7 mouse cellular contexts compared by ENCODE assay signal in the genomic region with DNA sequence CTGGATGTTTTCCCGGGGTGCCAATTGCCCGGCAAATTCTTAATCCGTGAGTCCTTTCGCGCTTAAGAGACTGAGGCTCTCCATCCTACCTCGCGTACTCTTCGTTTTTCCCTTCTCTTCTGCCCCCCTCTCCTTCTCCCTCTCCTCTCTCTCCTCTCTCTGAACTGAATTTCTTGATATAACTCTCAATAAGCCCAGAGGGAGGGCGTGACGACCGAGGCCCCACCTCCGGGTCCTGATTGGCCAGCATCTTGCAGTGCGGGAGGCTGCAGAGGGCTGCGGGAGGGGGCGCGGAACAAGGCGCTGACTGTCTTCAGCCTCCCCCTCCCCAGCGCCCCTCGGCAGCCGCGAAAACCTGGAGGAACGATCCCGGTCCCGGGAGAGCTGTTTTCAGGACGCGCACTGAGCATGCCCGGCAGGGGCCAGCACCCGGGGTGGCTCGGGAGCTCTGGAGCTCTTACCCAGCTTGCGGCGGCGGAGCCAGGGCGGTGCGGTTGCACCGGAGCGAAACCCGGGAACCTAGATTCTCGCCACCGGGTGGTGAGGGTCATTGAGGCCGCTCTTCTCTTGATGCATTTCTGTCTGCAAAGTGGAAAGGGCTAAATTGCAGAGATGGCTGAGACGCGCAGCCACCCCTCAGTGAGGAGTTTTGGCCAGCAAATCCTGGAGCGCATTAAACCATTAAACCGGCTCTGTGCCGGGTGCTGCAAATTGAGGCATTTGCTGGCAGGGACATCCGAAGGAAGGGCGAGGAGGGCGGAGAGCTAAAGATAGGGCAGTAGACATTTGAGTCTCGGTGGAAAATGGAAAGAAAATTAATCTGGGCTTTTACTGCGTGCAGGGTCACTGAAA. TPM values are rescaled to one million over a fixed set of nuclear protein-coding genes. Genes with fewer than 3 reads are reported as not detected.
DNase-seq lines count a peak whose midpoint lies in the region; ATAC-seq and TF ChIP-seq lines count a peak whose summit lies in the region.

A gene (minus strand): TSS at position 161 of the 852 bp plus-strand sequence.

- TF ChIP-seq EP300 in heart, adult 2 months (IDR thresholded peaks at IDR 0.05; ENCODE audit: insufficient read depth, low read depth, low read length), result no peak

- ATAC-seq in embryonic facial prominence, embryonic 12.5 days (ENCODE audit: insufficient number of reproducible peaks, insufficient read depth, low FRiP score, low TSS enrichment), result peak; percentile 98
- peak; percentile 98 for ATAC-seq in midbrain, embryonic 14.5 days (ENCODE audit: low FRiP score, low TSS enrichment)
- peak; percentile 99 for ATAC-seq in stomach, embryonic 16.5 days (ENCODE audit: insufficient read depth, low FRiP score)

- no peaks in the 10 kb centered on the region for H3K9me3 ChIP-seq in embryonic facial prominence, embryonic 12.5 days
- no peaks in the 10 kb centered on the region for H3K9me3 ChIP-seq in limb, embryonic 10.5 days (replicated peaks)
- H3K9me3 ChIP-seq in midbrain, embryonic 14.5 days (ENCODE audit: control insufficient read depth, low read length), result no peaks in the 10 kb centered on the region
- no peaks in the 10 kb centered on the region for H3K9me3 ChIP-seq in stomach, embryonic 16.5 days (replicated peaks; ENCODE audit: control insufficient read depth, low read length)

- TF ChIP-seq POLR2A in bone marrow, adult 2 months (IDR thresholded peaks at IDR 0.05; ENCODE audit: borderline replicate concordance, control insufficient read depth, low read depth, low read length), result no peak
- TF ChIP-seq POLR2A in heart, adult 2 months (IDR thresholded peaks at IDR 0.05; ENCODE audit: insufficient read depth, low read depth, low read length), result peak; percentile 41; the same call in 1 of the 2 replicates
- TF ChIP-seq POLR2A in kidney, adult 2 months (IDR thresholded peaks at IDR 0.05; ENCODE audit: low read depth, low read length), result no peak

- 2% methylated on average over 50 of the region's 50 CpGs for WGBS in bone marrow, adult 2 months
- under 1% methylated on average over 50 of the region's 50 CpGs for WGBS in embryonic facial prominence, embryonic 12.5 days
- WGBS in heart, adult 2 months, result under 1% methylated on average over 50 of the region's 50 CpGs
- WGBS in kidney, adult 2 months, result 1% methylated on average over 50 of the region's 50 CpGs
- under 1% methylated on average over 50 of the region's 50 CpGs for WGBS in limb, embryonic 10.5 days
- under 1% methylated on average over 50 of the region's 50 CpGs for whole genome bisulfite sequencing in midbrain, embryonic 14.5 days
- WGBS in stomach, embryonic 16.5 days, result under 1% methylated on average over 50 of the region's 50 CpGs

- H3K36me3 ChIP-seq in embryonic facial prominence, embryonic 12.5 days, result no peaks in the 10 kb centered on the region
- no peaks in the 10 kb centered on the region for H3K36me3 ChIP-seq in heart, adult 2 months (ENCODE audit: control insufficient read depth, insufficient read depth, low read length)
- no peaks in the 10 kb centered on the region for H3K36me3 ChIP-seq in kidney, adult 2 months (ENCODE audit: control insufficient read depth, insufficient read depth, low read length)
- no peaks in the 10 kb centered on the region for H3K36me3 ChIP-seq in limb, embryonic 10.5 days
- no peaks in the 10 kb centered on the region for H3K36me3 ChIP-seq in midbrain, embryonic 14.5 days (ENCODE audit: control insufficient read depth, insufficient read depth, low read length)
- H3K36me3 ChIP-seq in stomach, embryonic 16.5 days (ENCODE audit: control insufficient read depth, insufficient read depth, low read length), result no peaks in the 10 kb centered on the region

- DNase-seq in heart, adult 2 months, result peak; percentile 82 to 84
- DNase-seq in kidney, adult 2 months, result peak; percentile 50
- peak; percentile 93 for DNase-seq in limb, embryonic 10.5 days (ENCODE audit: low spot score)
- DNase-seq in midbrain, embryonic 14.5 days, result peak; percentile 96

- H3K79me2 ChIP-seq in heart, adult 2 months (replicated peaks; ENCODE audit: control insufficient read depth, insufficient read depth, low read length), result no peaks in the 10 kb centered on the region

- TF ChIP-seq CTCF in bone marrow, adult 2 months (IDR thresholded peaks at IDR 0.05; ENCODE audit: control insufficient read depth, insufficient read depth, low read length), result no peak
- TF ChIP-seq CTCF in heart, adult 2 months (IDR thresholded peaks at IDR 0.05), result no peak
- TF ChIP-seq CTCF in kidney, adult 2 months (conservative IDR thresholded peaks at IDR 0.05; ENCODE audit: insufficient read depth, insufficient read length, low read depth, low read length), result no peak

- H3K4me2 ChIP-seq in embryonic facial prominence, embryonic 12.5 days (replicated peaks), result peak within 1 kb of the TSS; percentile 79
- peak within 1 kb of the TSS; percentile 86 for H3K4me2 ChIP-seq in midbrain, embryonic 14.5 days (ENCODE audit: low read length)
- H3K4me2 ChIP-seq in stomach, embryonic 16.5 days (ENCODE audit: low read depth, low read length), result peak within 1 kb of the TSS; percentile 92

- H3K9ac ChIP-seq in embryonic facial prominence, embryonic 12.5 days, result peak within 1 kb of the TSS; percentile 60
- peak within 1 kb of the TSS; percentile 29; the same call in 1 of the 2 replicates for H3K9ac ChIP-seq in heart, adult 2 months (ENCODE audit: low read depth, low read length)
- H3K9ac ChIP-seq in midbrain, embryonic 14.5 days (replicated peaks; ENCODE audit: low read length), result peak within 1 kb of the TSS; percentile 69
- peak within 1 kb of the TSS; percentile 73 for H3K9ac ChIP-seq in stomach, embryonic 16.5 days (ENCODE audit: low read length)

- H3K4me3 ChIP-seq in bone marrow, adult 2 months (replicated peaks; ENCODE audit: control insufficient read depth, low read depth, low read length), result peak within 1 kb of the TSS; percentile 13
- peak within 1 kb of the TSS; percentile 57 for H3K4me3 ChIP-seq in embryonic facial prominence, embryonic 12.5 days
- peak within 1 kb of the TSS; percentile 52 for H3K4me3 ChIP-seq in heart, adult 2 months
- H3K4me3 ChIP-seq in kidney, adult 2 months (ENCODE audit: insufficient read depth, low read depth, low read length), result peak within 1 kb of the TSS; percentile 40
- H3K4me3 ChIP-seq in limb, embryonic 10.5 days, result peak within 1 kb of the TSS; percentile 66
- peak within 1 kb of the TSS; percentile 49 for H3K4me3 ChIP-seq in midbrain, embryonic 14.5 days (replicated peaks; ENCODE audit: low read depth, low read length)
- H3K4me3 ChIP-seq in stomach, embryonic 16.5 days (replicated peaks; ENCODE audit: low read length), result peak within 1 kb of the TSS; percentile 69

- no peaks in the 10 kb centered on the region for H3K4me1 ChIP-seq in bone marrow, adult 2 months (ENCODE audit: control insufficient read depth, insufficient read depth, low read length)
- peaks cover 7% of the 10 kb centered on the region; the same call in 1 of the 2 replicates for H3K4me1 ChIP-seq in embryonic facial prominence, embryonic 12.5 days
- no peaks in the 10 kb centered on the region for H3K4me1 ChIP-seq in heart, adult 2 months (ENCODE audit: control insufficient read depth, insufficient read depth, low read length)
- no peaks in the 10 kb centered on the region for H3K4me1 ChIP-seq in kidney, adult 2 months (ENCODE audit: control insufficient read depth, insufficient read depth, low read length)
- H3K4me1 ChIP-seq in limb, embryonic 10.5 days, result peaks cover 11% of the 10 kb centered on the region
- H3K4me1 ChIP-seq in midbrain, embryonic 14.5 days (ENCODE audit: control insufficient read depth, insufficient read depth, low read length), result peaks cover 27% of the 10 kb centered on the region
- H3K4me1 ChIP-seq in stomach, embryonic 16.5 days (ENCODE audit: control insufficient read depth, insufficient read depth, low read length), result 0 out of 2 replicates have a peak, but pooled peaks cover 6% of the 10 kb centered on the region

- no peak within 1 kb of the TSS for H3K27ac ChIP-seq in bone marrow, adult 2 months (ENCODE audit: control insufficient read depth, insufficient read depth, low read depth, low read length, poor library complexity)
- H3K27ac ChIP-seq in embryonic facial prominence, embryonic 12.5 days, result peak within 1 kb of the TSS; percentile 67
- H3K27ac ChIP-seq in heart, adult 2 months, result peak within 1 kb of the TSS; percentile 38
- H3K27ac ChIP-seq in kidney, adult 2 months (ENCODE audit: insufficient read depth, low read depth, low read length), result no peak within 1 kb of the TSS
- H3K27ac ChIP-seq in limb, embryonic 10.5 days, result peak within 1 kb of the TSS; percentile 78
- peak within 1 kb of the TSS; percentile 85 for H3K27ac ChIP-seq in midbrain, embryonic 14.5 days (replicated peaks; ENCODE audit: low read depth, low read length)
- H3K27ac ChIP-seq in stomach, embryonic 16.5 days (ENCODE audit: low read length), result peak within 1 kb of the TSS; percentile 76

- H3K27me3 ChIP-seq in embryonic facial prominence, embryonic 12.5 days, result 0 out of 2 replicates have a peak, but pooled peaks cover 3% of the 10 kb centered on the region
- peaks cover 3% of the 10 kb centered on the region; the same call in 1 of the 2 replicates for H3K27me3 ChIP-seq in heart, adult 2 months (ENCODE audit: control insufficient read depth, insufficient read depth, low read length)
- H3K27me3 ChIP-seq in kidney, adult 2 months (replicated peaks; ENCODE audit: control insufficient read depth, insufficient read depth, low read length), result no peaks in the 10 kb centered on the region
- peaks cover 42% of the 10 kb centered on the region for H3K27me3 ChIP-seq in limb, embryonic 10.5 days (ENCODE audit: low read depth, poor library complexity, severe bottlenecking)
- H3K27me3 ChIP-seq in midbrain, embryonic 14.5 days (ENCODE audit: control insufficient read depth, insufficient read depth, low read length), result no peaks in the 10 kb centered on the region
- H3K27me3 ChIP-seq in stomach, embryonic 16.5 days (ENCODE audit: control insufficient read depth, insufficient read depth, low read length), result no peaks in the 10 kb centered on the region

- intact Hi-C loops in heart, adult 2 months (cut with DNase I), result no loop called here

RNA-seq across cellular contexts. Expression of the gene that starts here (rescaled TPM):
- 1.8 TPM in 1 of 2 replicates, not detected in the other for polyA plus RNA-seq in bone marrow, adult 2 months (2011; ENCODE audit: insufficient read depth, insufficient read length, low replicate concordance, missing spikeins)
- 54.6 TPM in 2 replicates for polyA plus RNA-seq in embryonic facial prominence, embryonic 12.5 days (2016; fragmentation: Nextera tagmentation; extraction: Ambion mirVana)
- 1 to 10 TPM in 1 of 2 experiments, under 1 TPM in 1; 0.70 to 1.8 TPM for total RNA-seq in heart, adult 2 months (2021)
- 1.2 and 1.5 TPM in 2 replicates for polyA plus RNA-seq in heart, adult 2 months (2012; rRNA removed)
- 0.30 and 0.73 TPM in 2 replicates for polyA plus RNA-seq in kidney, adult 2 months (2012; rRNA removed)
- 2.5 and 13.3 TPM in 2 replicates for polyA plus RNA-seq in limb, embryonic 10.5 days (2016; fragmentation: Nextera tagmentation; extraction: Ambion mirVana)
- polyA plus RNA-seq in midbrain, embryonic 14.5 days (2014; fragmentation: Nextera tagmentation; extraction: Ambion mirVana), result 107 and 131 TPM in 2 replicates
- polyA plus RNA-seq in stomach, embryonic 16.5 days (2015; fragmentation: Nextera tagmentation; extraction: Ambion mirVana), result 18.1 and 24.1 TPM in 2 replicates

Comparison
In these comparisons a context has a peak if more than half of its experiments do, and no peak if none do; other contexts are left out.
1. Peak in DNase-seq and H3K4me3 ChIP-seq in kidney, adult 2 months; RNA of the gene not detected or under 1 TPM.
2. H3K27ac ChIP-seq: peak in embryonic facial prominence, embryonic 12.5 days (single experiment), heart, adult 2 months (single experiment), limb, embryonic 10.5 days (single experiment), midbrain, embryonic 14.5 days (single experiment) and stomach, embryonic 16.5 days (single experiment); none in bone marrow, adult 2 months (single experiment) and kidney, adult 2 months (single experiment).
3. H3K4me3 ChIP-seq: peak in every context shown above with its lines; median percentile 69 in stomach, embryonic 16.5 days; 66 in limb, embryonic 10.5 days; 57 in embryonic facial prominence, embryonic 12.5 days; 52 in heart, adult 2 months; 49 in midbrain, embryonic 14.5 days; 40 in kidney, adult 2 months; 13 in bone marrow, adult 2 months.
4. Peak in every context shown above with its lines, with median percentiles within 50 percentile points of each other: ATAC-seq, H3K4me2 ChIP-seq, H3K9ac ChIP-seq and DNase-seq.